Mouse (Mus musculus) G1E (cell line): Measurements from ENCODE around the gene Hspa1b.

Experiments
- CTCF ChIP-seq: IDR thresholded peaks from 2 replicates; pipeline ENCODE4 v1.5.1; 2012; ENCODE audit warnings: low read depth, low read length, inconsistent platforms, mixed read lengths
- GATA1 ChIP-seq: IDR thresholded peaks from 2 replicates; pipeline ENCODE4 v1.6.1; 2012; ENCODE audit warnings: borderline replicate concordance, low read length, inconsistent platforms, mixed read lengths

GRCm38 (mm10) chr17:34924258-34924657 lies 34.8 kb downstream of the Hspa1b start:
- TF ChIP-seq GATA1 = no peak
- no peak for TF ChIP-seq CTCF
